Mouse (Mus musculus): ENCODE results near the gene Pfn3. TPM values are rescaled to one million over a fixed set of nuclear protein-coding genes. Genes with fewer than 3 reads are reported as not detected.

Gene Pfn3
- polyA plus RNA-seq, 1 experiment from 2014 or later = not detected

DNA sequence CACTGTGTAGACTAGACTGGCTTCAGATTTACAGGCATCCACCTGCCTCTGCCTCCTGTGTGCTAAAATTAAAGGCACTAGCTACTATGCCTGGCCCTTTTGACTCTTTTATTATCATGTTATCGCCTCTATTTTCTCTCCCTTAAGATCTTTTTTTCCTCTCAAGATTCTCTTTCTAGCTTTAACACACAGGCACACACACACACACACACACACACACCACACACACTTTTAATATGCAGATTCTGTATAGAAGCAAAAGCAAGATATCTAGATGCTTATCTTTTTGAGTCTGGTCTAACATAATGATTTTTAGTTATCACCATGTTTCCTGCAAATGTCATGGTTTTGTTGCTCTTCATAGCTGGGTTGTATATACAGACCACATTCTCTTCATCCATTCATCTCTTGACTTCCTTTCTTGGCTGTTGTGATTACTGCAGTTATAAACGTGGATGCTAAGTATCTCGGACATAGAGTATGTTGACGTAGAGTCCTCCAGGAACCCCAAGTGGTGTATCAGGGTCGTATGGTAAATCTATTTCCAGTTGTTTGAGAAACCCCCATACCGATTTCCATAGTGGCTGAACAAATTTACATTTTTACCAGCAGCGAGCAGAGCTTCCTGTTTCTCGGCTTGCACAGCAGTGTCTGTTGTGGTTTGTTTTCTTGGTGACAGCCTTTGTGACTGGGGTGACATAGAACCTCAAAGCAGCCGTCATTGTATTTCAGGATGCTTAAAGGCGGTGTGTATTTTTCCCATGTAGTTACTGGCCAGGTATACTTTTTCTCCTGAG is 17.1 kb upstream of the Pfn3 start:
- Histone ChIP-seq H3K9me3 (ENCODE audit: low read length) (0 out of 2 replicates have a peak, but pooled peaks cover 3% of the 10 kb centered on the region), H3K4me1 (ENCODE audit: insufficient read depth, low read depth, low read length) (no peaks in the 10 kb centered on the region), H3K27ac (ENCODE audit: low read length) (no peak overlapping the region), H3K4me2 (replicated peaks; ENCODE audit: low read depth, low read length) (no peak overlapping the region), H3K9ac (replicated peaks; ENCODE audit: low read depth) (no peak overlapping the region), H3K36me3 (ENCODE audit: insufficient read depth, low read length) (no peaks in the 10 kb centered on the region), H3K4me3 (ENCODE audit: low read depth, low read length) (no peak overlapping the region), H3K27me3 (replicated peaks; ENCODE audit: insufficient read depth, low read length) (no peaks in the 10 kb centered on the region)
- ATAC-seq = no peak
- TF ChIP-seq CTCF (IDR thresholded peaks at IDR 0.05) = no peak
- TF ChIP-seq EP300 (IDR thresholded peaks at IDR 0.05) = no peak
- DNase-seq (ENCODE audit: low spot score) = no peak
- WGBS = 50% methylated on average over 10 of the region's 10 CpGs

DNA sequence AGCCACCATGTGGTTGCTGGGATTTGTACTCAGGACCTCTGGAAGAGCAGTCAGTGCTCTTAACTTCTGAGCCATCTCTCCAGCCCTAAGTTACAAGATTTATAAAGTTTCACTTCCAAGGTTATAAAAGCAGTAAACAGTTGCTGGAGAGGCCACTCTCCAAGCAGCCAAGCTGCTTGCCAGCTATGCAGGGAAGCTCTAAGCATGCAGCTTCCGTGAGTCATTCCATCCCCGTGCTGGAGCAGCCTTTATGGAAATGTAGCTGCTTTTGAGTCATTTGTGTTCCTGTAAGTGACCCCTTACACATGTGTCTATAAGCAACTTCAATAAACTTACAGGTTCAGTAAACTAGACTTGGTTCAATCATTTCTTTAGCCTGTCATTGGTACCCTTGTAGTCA is 15.5 kb upstream of the Pfn3 start:
- WGBS = 75% methylated on average over 2 of the region's 2 CpGs
- ATAC-seq (no peak), DNase-seq (ENCODE audit: low spot score) (no peak)
- no peak for TF ChIP-seq CTCF (IDR thresholded peaks at IDR 0.05)
- TF ChIP-seq EP300 (IDR thresholded peaks at IDR 0.05) = no peak
- no peak overlapping the region for H3K9ac ChIP-seq (replicated peaks; ENCODE audit: low read depth)
- H3K9me3 ChIP-seq (ENCODE audit: low read length) = 0 out of 2 replicates have a peak, but pooled peaks cover 3% of the 10 kb centered on the region
- H3K4me3 ChIP-seq (ENCODE audit: low read depth, low read length) = no peak overlapping the region
- no peaks in the 10 kb centered on the region for H3K36me3 ChIP-seq (ENCODE audit: insufficient read depth, low read length)
- no peaks in the 10 kb centered on the region for H3K27me3 ChIP-seq (replicated peaks; ENCODE audit: insufficient read depth, low read length)
- H3K4me2 ChIP-seq (replicated peaks; ENCODE audit: low read depth, low read length) = no peak overlapping the region
- H3K27ac ChIP-seq (ENCODE audit: low read length) = no peak overlapping the region
- no peaks in the 10 kb centered on the region for H3K4me1 ChIP-seq (ENCODE audit: insufficient read depth, low read depth, low read length)

DNA sequence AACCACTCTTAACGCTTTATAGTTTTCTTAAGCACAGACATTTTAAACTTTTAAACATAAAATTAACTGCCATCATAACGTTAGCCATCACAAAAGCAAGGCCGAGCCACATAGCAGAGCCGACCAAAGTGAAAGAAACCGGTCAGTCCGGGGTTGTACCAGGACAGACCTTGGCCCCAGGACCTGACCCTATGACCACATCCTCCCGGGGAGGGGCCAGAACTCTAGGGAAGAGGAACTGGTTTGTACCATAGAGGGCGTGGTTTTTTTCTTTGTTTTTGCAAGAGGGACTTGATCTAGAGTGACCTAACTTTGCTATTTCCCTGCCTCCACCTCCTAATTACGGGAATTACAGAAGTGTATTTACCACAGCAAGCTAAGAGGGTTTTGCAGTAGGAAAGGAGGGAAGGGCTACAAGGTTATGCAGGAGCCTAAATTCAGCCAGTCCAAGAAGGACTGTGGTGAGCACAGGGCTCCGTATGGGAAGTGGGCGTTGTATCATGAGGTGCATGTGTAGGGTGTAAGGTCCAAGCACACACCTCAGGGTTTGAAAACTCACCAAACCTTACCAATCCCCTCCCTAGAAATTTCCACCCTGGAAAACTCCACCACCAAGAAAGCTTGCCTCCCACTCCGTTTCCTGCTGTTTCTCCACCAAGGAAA is 14.3 kb upstream of the Pfn3 start:
- Histone ChIP-seq H3K36me3 (ENCODE audit: insufficient read depth, low read length) (no peaks in the 10 kb centered on the region), H3K9me3 (ENCODE audit: low read length) (0 out of 2 replicates have a peak, but pooled peaks cover 3% of the 10 kb centered on the region), H3K4me2 (replicated peaks; ENCODE audit: low read depth, low read length) (no peak overlapping the region), H3K9ac (replicated peaks; ENCODE audit: low read depth) (no peak overlapping the region), H3K27me3 (replicated peaks; ENCODE audit: insufficient read depth, low read length) (no peaks in the 10 kb centered on the region), H3K4me3 (ENCODE audit: low read depth, low read length) (no peak overlapping the region), H3K27ac (ENCODE audit: low read length) (no peak overlapping the region), H3K4me1 (ENCODE audit: insufficient read depth, low read depth, low read length) (no peaks in the 10 kb centered on the region)
- TF ChIP-seq CTCF (IDR thresholded peaks at IDR 0.05) = no peak
- DNase-seq (ENCODE audit: low spot score) = peak; percentile 70
- peak; percentile 84 for ATAC-seq
- WGBS = 60% methylated on average over 12 of the region's 12 CpGs

DNA sequence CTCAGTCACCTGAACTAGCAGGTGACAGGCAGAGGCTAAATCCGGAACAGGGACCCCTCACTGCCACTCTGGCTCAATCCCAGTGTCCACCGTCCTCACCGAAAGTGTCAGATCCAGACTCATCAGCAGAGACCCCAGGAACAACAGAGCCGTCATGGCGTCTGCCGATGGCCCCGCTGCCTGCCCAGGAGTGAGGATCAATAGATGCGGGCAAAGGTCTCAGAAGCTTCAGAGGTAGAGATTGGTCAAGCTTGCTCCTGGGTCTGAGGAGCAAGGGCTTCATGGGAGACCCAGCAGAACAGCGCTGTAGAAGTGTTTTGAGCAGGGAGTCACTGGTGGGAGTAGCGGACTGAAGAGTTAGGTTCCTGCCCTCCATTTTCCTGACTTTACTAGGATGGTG is 11.6 kb upstream of the Pfn3 start, which contains the start of gene F12:
Gene F12 (minus strand): TSS at position 181 of the 400 bp plus-strand sequence.
- WGBS = 90% methylated on average over 10 of the region's 10 CpGs

DNA sequence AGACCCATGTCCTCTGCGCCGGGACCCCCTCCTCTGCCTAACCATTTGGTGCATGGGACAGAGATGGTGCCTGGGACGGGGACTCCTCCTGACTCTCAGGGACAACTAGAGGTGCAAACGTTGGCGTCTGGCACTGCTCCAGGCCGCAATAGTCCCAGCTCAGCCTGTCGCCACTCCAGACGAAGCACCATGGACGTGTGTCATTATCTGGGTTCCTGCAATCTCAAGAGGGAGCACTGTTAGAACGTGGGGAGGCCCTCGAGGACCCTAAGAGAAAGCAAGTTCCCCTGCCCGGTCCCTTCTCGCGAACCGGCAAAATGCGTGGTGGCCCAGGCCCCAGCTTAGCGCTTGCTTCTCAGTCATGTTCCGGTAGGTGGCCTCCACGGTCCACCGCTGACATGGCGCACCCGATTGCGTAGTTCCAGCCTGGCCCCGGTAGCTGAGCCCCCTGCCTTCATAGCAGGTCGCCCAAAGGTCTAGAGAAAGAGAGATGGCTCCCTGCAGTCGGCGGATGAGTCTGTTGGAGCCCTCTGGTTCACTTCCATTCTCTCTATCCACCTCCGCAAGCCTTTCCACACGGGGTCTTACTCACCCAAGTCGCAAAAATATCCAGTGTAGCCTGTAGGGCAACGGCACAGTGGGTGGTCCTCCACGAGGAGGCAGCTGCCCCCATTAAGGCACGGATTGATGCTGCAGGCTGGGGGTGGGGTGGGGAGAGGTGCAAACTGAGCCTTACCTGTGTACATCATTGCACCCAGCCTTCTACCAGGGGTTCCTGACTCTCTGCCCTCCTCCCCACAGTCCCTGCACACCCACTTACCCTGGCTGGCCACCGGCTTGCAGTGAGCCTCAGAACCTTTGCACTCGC is 6.1 kb upstream of the Pfn3 start:
- no peak overlapping the region; the same call in 1 of the 2 replicates for H3K9ac ChIP-seq (replicated peaks; ENCODE audit: low read depth)
- H3K36me3 ChIP-seq (ENCODE audit: insufficient read depth, low read length) = no peaks in the 10 kb centered on the region
- peak; percentile 74 for ATAC-seq
- H3K4me2 ChIP-seq (replicated peaks; ENCODE audit: low read depth, low read length) = peak overlapping the region; percentile 45
- 13% methylated on average over 31 of the region's 35 CpGs for whole genome bisulfite sequencing
- peak overlapping the region; percentile 17; the same call in 1 of the 2 replicates for H3K4me3 ChIP-seq (ENCODE audit: low read depth, low read length)
- H3K27me3 ChIP-seq (replicated peaks; ENCODE audit: insufficient read depth, low read length) = peaks cover 38% of the 10 kb centered on the region
- DNase-seq (ENCODE audit: low spot score) = peak; percentile 71
- H3K9me3 ChIP-seq (ENCODE audit: low read length) = no peaks in the 10 kb centered on the region
- H3K4me1 ChIP-seq (ENCODE audit: insufficient read depth, low read depth, low read length) = 0 out of 2 replicates have a peak, but pooled peaks cover 4% of the 10 kb centered on the region
- TF ChIP-seq CTCF (IDR thresholded peaks at IDR 0.05) = peak; percentile 88
- no peak for TF ChIP-seq EP300 (IDR thresholded peaks at IDR 0.05)
- H3K27ac ChIP-seq (ENCODE audit: low read length) = no peak overlapping the region

More for the DNA sequence above, 11.6 kb upstream of the Pfn3 start, which contains the start of gene F12:
- Histone ChIP-seq H3K27me3 (replicated peaks; ENCODE audit: insufficient read depth, low read length) (peaks cover 5% of the 10 kb centered on the region), H3K4me3 (ENCODE audit: low read depth, low read length) (no peak within 1 kb of the TSS), H3K36me3 (ENCODE audit: insufficient read depth, low read length) (no peaks in the 10 kb centered on the region), H3K4me1 (ENCODE audit: insufficient read depth, low read depth, low read length) (no peaks in the 10 kb centered on the region), H3K9me3 (ENCODE audit: low read length) (0 out of 2 replicates have a peak, but pooled peaks cover 3% of the 10 kb centered on the region), H3K4me2 (replicated peaks; ENCODE audit: low read depth, low read length) (no peak within 1 kb of the TSS), H3K27ac (ENCODE audit: low read length) (no peak within 1 kb of the TSS), H3K9ac (replicated peaks; ENCODE audit: low read depth) (no peak within 1 kb of the TSS)
- DNase-seq (ENCODE audit: low spot score) (no peak), ATAC-seq (no peak)
- TF ChIP-seq CTCF (IDR thresholded peaks at IDR 0.05) (no peak), EP300 (IDR thresholded peaks at IDR 0.05) (no peak)
